Mouse (Mus musculus) megakaryocyte, adult 5-6 weeks (primary cell): ENCODE measurements around the gene Qpctl. TPM values are rescaled to one million over a fixed set of nuclear protein-coding genes. Genes with fewer than 3 reads are reported as not detected.

ENCODE experiments used
- ATAC-seq: 2 replicates; pipeline ENCODE4 v1.8.0; 2016; ENCODE audit warnings: mild to moderate bottlenecking, inconsistent platforms; ENCODE audit not compliant: poor library complexity, severe bottlenecking
- total RNA-seq, 2 experiments: library from RNA; stranded (forward) in 1 of 2; stranded (reverse) in 1 of 2; fragments of 153-499, 151-499 nt in 1 of 2; fragments of 221-1000, 200-1000 nt in 1 of 2; gene quantifications; 2 replicates each; pipeline versions ENCODE4 v1.2.3 to v1.2.4; 2015 to 2017

The Qpctl gene
- total RNA-seq, 2 experiments from 2014 or later = 3.5 to 7.9 TPM

DNA sequence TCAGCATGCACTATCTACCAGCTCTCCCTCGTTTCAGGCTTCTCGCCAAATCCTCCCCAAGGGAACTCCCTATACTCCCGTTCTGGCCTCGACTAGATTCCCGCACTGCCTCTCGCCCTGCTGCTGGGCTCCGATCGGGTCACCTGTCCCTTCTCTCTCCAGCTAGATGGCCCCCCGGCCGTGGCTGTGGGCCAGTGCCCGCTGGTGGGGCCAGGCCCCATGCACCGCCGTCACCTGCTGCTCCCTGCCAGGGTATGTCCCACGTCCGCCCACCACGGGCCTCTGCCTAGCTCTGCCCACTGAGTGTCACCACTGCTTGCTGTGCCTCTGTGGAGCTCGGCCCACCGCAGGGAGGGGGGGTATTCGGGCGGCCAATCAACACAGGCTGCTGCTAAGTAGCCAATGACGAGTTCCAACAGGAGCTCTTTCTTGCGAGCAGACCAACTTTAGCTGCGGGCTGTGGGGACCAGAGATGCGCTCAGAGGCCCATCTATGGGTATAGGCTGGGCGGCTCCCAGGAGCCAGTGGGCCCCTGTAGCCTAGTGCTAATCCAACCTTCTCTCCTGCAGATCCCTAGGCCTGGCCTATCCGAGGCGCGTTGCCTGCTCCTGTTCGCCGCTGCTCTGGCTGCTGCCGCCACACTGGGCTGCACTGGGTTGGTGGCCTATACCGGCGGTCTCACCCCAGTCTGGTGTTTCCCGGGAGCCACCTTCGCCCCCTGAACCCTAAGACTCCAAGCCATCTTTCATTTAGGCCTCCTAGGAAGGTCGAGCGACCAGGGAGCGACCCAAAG lies 56.5 kb downstream of the Qpctl start:
- no peak for ATAC-seq

DNA sequence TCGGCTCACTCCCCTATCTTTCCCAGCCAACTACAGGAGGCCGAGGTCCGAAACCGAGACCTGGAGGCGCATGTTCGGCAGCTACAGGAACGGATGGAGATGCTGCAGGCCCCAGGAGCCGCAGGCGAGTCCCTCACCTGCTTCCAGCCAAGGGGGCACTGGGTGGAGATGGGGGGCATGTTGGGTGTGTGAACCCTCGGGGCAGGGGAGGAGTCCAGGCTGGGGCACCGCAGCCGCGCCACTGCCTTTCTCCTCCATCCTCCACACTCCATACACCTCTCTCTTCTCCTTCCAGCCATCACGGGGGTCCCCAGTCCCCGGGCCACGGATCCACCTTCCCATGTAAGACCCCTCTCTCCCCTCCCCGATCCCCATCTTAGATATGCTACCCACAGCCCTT lies 57.2 kb downstream of the Qpctl start:
- ATAC-seq = no peak

Other genes with a start within 250 kb of the Qpctl start
- 12.9 and 15.3 TPM in 2 replicates for gene Ccdc61, start 238.9 kb downstream of the Qpctl start, total RNA-seq (2015)
- 8.9 and 12.2 TPM in 2 replicates for gene Ccdc61, start 238.9 kb downstream of the Qpctl start, total RNA-seq (2017)
- gene Nova2, start 223.4 kb downstream of the Qpctl start, total RNA-seq (2015) = not detected in 2 replicates
- not detected in 2 replicates for gene Nova2, start 223.4 kb downstream of the Qpctl start, total RNA-seq (2017)
- gene Nanos2, start 161.9 kb downstream of the Qpctl start, total RNA-seq (2015) = not detected in 2 replicates
- not detected in 2 replicates for gene Nanos2, start 161.9 kb downstream of the Qpctl start, total RNA-seq (2017)
- 0.25 TPM in 1 of 2 replicates, not detected in the other for gene Mypop, start 158.0 kb downstream of the Qpctl start, total RNA-seq (2015)
- 0.15 and 0.24 TPM in 2 replicates for gene Mypop, start 158.0 kb downstream of the Qpctl start, total RNA-seq (2017)
- gene Irf2bp1, start 145.2 kb downstream of the Qpctl start, total RNA-seq (2015) = 11.4 and 14.5 TPM in 2 replicates
- gene Irf2bp1, start 145.2 kb downstream of the Qpctl start, total RNA-seq (2017) = 6.9 and 8.2 TPM in 2 replicates
- gene Foxa3, start 125.8 kb downstream of the Qpctl start, total RNA-seq (2015) = not detected in 2 replicates
- gene Foxa3, start 125.8 kb downstream of the Qpctl start, total RNA-seq (2017) = not detected in 2 replicates
- 48.4 and 54.7 TPM in 2 replicates for gene Sympk, start 124.9 kb downstream of the Qpctl start, total RNA-seq (2015)
- gene Sympk, start 124.9 kb downstream of the Qpctl start, total RNA-seq (2017) = 26.6 and 30.4 TPM in 2 replicates
- gene Rsph6a, start 94.6 kb downstream of the Qpctl start, total RNA-seq (2015) = not detected in 2 replicates
- not detected in 2 replicates for gene Rsph6a, start 94.6 kb downstream of the Qpctl start, total RNA-seq (2017)
- gene Dmwd, start 73.1 kb downstream of the Qpctl start, total RNA-seq (2015) = 4.1 and 6.2 TPM in 2 replicates
- 1.0 and 1.3 TPM in 2 replicates for gene Dmwd, start 73.1 kb downstream of the Qpctl start, total RNA-seq (2017)
- gene Dmpk, start 65.4 kb downstream of the Qpctl start, total RNA-seq (2015) = 2.2 and 5.4 TPM in 2 replicates
- gene Dmpk, start 65.4 kb downstream of the Qpctl start, total RNA-seq (2017) = 2.7 and 3.1 TPM in 2 replicates
- gene Six5, start 54.7 kb downstream of the Qpctl start, total RNA-seq (2015) = 0.18 TPM in 1 of 2 replicates, not detected in the other
- 0.04 and 0.07 TPM in 2 replicates for gene Six5, start 54.7 kb downstream of the Qpctl start, total RNA-seq (2017)
- 0.05 TPM in 1 of 2 replicates, not detected in the other for gene Gm4969, start 30.9 kb downstream of the Qpctl start, total RNA-seq (2015)
- gene Gm4969, start 30.9 kb downstream of the Qpctl start, total RNA-seq (2017) = 0.29 TPM in 1 of 2 replicates, not detected in the other
- 1.5 and 1.9 TPM in 2 replicates for gene Fbxo46, start 29.4 kb downstream of the Qpctl start, total RNA-seq (2015)
- 6.5 and 6.9 TPM in 2 replicates for gene Fbxo46, start 29.4 kb downstream of the Qpctl start, total RNA-seq (2017)
- 44.2 and 53.7 TPM in 2 replicates for gene Snrpd2, start 431 bp upstream of the Qpctl start, total RNA-seq (2015)
- gene Snrpd2, start 431 bp upstream of the Qpctl start, total RNA-seq (2017) = 28.3 and 32.4 TPM in 2 replicates
- gene Gipr, start 16.8 kb upstream of the Qpctl start, total RNA-seq (2015) = not detected in 2 replicates
- not detected in 2 replicates for gene Gipr, start 16.8 kb upstream of the Qpctl start, total RNA-seq (2017)
- gene Eml2, start 27.1 kb upstream of the Qpctl start, total RNA-seq (2015) = 5.2 and 9.1 TPM in 2 replicates
- gene Eml2, start 27.1 kb upstream of the Qpctl start, total RNA-seq (2017) = 8.7 and 13.4 TPM in 2 replicates
- not detected in 2 replicates for gene Gpr4, start 63.2 kb upstream of the Qpctl start, total RNA-seq (2015)
- gene Gpr4, start 63.2 kb upstream of the Qpctl start, total RNA-seq (2017) = 0.12 TPM in 1 of 2 replicates, not detected in the other
- 12.3 and 15.7 TPM in 2 replicates for gene Opa3, start 79.0 kb upstream of the Qpctl start, total RNA-seq (2015)
- gene Opa3, start 79.0 kb upstream of the Qpctl start, total RNA-seq (2017) = 18.2 and 20.7 TPM in 2 replicates
- 122 and 129 TPM in 2 replicates for gene Vasp, start 122.5 kb upstream of the Qpctl start, total RNA-seq (2015)
- gene Vasp, start 122.5 kb upstream of the Qpctl start, total RNA-seq (2017) = 180 and 227 TPM in 2 replicates
- gene Ppm1n, start 130.8 kb upstream of the Qpctl start, total RNA-seq (2015) = not detected in 2 replicates
- not detected in 2 replicates for gene Ppm1n, start 130.8 kb upstream of the Qpctl start, total RNA-seq (2017)
- 0.48 TPM in 1 of 2 replicates, not detected in the other for gene Rtn2, start 133.3 kb upstream of the Qpctl start, total RNA-seq (2015)
- gene Rtn2, start 133.3 kb upstream of the Qpctl start, total RNA-seq (2017) = not detected in 2 replicates
- gene Fosb, start 160.8 kb upstream of the Qpctl start, total RNA-seq (2015) = 24.0 and 25.4 TPM in 2 replicates
- 26.9 and 30.4 TPM in 2 replicates for gene Fosb, start 160.8 kb upstream of the Qpctl start, total RNA-seq (2017)
- 18.9 and 26.4 TPM in 2 replicates for gene Ercc1, start 195.5 kb upstream of the Qpctl start, total RNA-seq (2015)
- gene Ercc1, start 195.5 kb upstream of the Qpctl start, total RNA-seq (2017) = 17.5 and 21.4 TPM in 2 replicates
- gene Cd3eap, start 210.2 kb upstream of the Qpctl start, total RNA-seq (2015) = 3.4 TPM in 2 replicates
- 9.0 and 11.5 TPM in 2 replicates for gene Cd3eap, start 210.2 kb upstream of the Qpctl start, total RNA-seq (2017)
- gene Ppp1r13l, start 210.5 kb upstream of the Qpctl start, total RNA-seq (2015) = 4.1 and 4.2 TPM in 2 replicates
- 0.45 TPM in 1 of 2 replicates, not detected in the other for gene Ppp1r13l, start 210.5 kb upstream of the Qpctl start, total RNA-seq (2017)
- gene Ercc2, start 232.7 kb upstream of the Qpctl start, total RNA-seq (2015) = 4.9 and 5.7 TPM in 2 replicates
- gene Ercc2, start 232.7 kb upstream of the Qpctl start, total RNA-seq (2017) = 12.6 and 19.2 TPM in 2 replicates